Mouse (Mus musculus): ENCODE results near the gene Fbxo34. TPM values are rescaled to one million over a fixed set of nuclear protein-coding genes. Genes with fewer than 3 reads are reported as not detected.

Gene Fbxo34
- total and polyA plus RNA-seq, 3 experiments = 11.1 to 25.9 (median 11.9) TPM

DNA sequence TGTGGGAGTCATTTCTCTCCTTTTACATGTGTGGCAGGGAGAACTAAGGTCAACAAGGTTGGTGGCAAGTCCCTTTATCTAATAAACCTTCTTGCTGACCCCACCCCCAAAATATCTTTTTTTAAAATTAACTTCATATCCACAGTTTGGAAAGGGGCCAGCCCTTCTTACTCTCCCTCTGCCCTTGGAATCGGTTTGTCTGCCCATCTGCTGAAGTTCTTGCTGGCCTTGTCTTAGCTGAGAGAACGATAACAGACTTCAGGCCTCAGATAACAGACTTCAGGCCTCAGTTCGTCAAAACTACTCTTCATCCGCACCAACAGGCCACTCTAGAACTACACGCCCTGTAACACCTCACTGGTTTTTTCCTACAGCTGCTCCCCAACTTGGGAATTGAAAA is 94.1 kb downstream of the Fbxo34 start:
- H3K27me3 ChIP-seq (replicated peaks) = no peaks in the 10 kb centered on the region
- TF ChIP-seq ZKSCAN1 (IDR thresholded peaks at IDR 0.05; ENCODE audit: borderline replicate concordance, low read depth, low read length) = no peak
- no peak for TF ChIP-seq ETS1 (conservative IDR thresholded peaks at IDR 0.05; ENCODE audit: low read depth, low read length)
- no peak for TF ChIP-seq ZNF384 (IDR thresholded peaks at IDR 0.05; ENCODE audit: low read depth, low read length)
- no peak for TF ChIP-seq MAFK (IDR thresholded peaks at IDR 0.05; ENCODE audit: insufficient replicate concordance, low read length)
- no peak for TF ChIP-seq RCOR1 (conservative IDR thresholded peaks at IDR 0.05; ENCODE audit: low read depth, low read length)
- TF ChIP-seq HCFC1 (IDR thresholded peaks at IDR 0.05; ENCODE audit: low read depth, low read length) = no peak
- TF ChIP-seq KAT2A (IDR thresholded peaks at IDR 0.05; ENCODE audit: insufficient replicate concordance, low read length) = no peak
- no peak for TF ChIP-seq SIN3A (IDR thresholded peaks at IDR 0.05; ENCODE audit: low read length)
- no peak for DNase-seq (ENCODE audit: extremely low read depth)
- in situ Hi-C loops (cut with MboI; ENCODE audit: low pct_ligation_motif_present, low pct_unique_long_range_greater_than_20kb, low sequenced_read_pairs) (no loop called here), dilution Hi-C loops (cut with MboI; ENCODE audit: extremely low pct_ligation_motif_present, extremely low pct_unique_long_range_greater_than_20kb, low sequenced_read_pairs) (no loop called here)
- H3K79me2 ChIP-seq (replicated peaks; ENCODE audit: control insufficient read depth, extremely low read depth, insufficient read depth, poor library complexity, severe bottlenecking) = no peaks in the 10 kb centered on the region
- no peak overlapping the region for H3K4me3 ChIP-seq (replicated peaks in 1 of 3; ENCODE audit: low read depth in 2 of 3, low read length in 2 of 3, poor library complexity in 1 of 3)
- no peak overlapping the region for H3K27ac ChIP-seq (ENCODE audit: insufficient read depth, low read depth)
- H3K9ac ChIP-seq (ENCODE audit: insufficient read depth, low read depth) = no peak overlapping the region
- H3K36me3 ChIP-seq (replicated peaks in 1 of 2; ENCODE audit: control insufficient read depth in 1 of 2, insufficient read depth in 1 of 2, low read length in 1 of 2) = peaks cover 55 to 86% of the 10 kb centered on the region in 2 experiments
- H3K4me2 ChIP-seq (ENCODE audit: insufficient read depth, low read depth, poor library complexity, severe bottlenecking) = no peak overlapping the region
- no peaks in the 10 kb centered on the region for H3K4me1 ChIP-seq (ENCODE audit: control insufficient read depth in 1 of 2, insufficient read depth in 2 of 2)
- no peaks in the 10 kb centered on the region for H3K9me3 ChIP-seq (replicated peaks; ENCODE audit: low read length)

DNA sequence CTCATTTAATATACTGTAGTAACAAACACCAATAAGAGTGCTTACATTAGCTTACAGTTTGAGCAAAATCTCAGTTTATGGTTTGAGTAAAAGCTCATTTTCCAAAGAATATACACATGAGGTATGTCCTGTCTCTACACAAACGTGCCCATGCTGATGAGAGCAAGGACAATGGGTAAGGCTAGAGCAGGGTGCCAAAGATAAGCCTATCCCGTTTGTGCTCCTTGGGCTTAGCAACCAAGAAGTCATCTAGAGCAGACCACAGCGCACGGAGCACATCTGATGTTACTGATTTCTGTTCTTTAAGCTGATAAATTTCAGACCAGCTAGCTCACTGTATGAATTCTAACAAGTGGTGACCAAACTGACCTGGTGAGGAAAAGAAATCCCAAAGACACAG is 94.7 kb downstream of the Fbxo34 start:
- H3K9me3 ChIP-seq (replicated peaks; ENCODE audit: low read length) = no peaks in the 10 kb centered on the region
- no peak overlapping the region for H3K9ac ChIP-seq (ENCODE audit: insufficient read depth, low read depth)
- TF ChIP-seq USF1 (IDR thresholded peaks at IDR 0.05; ENCODE audit: low read depth, low read length) (no peak), RCOR1 (conservative IDR thresholded peaks at IDR 0.05; ENCODE audit: low read depth, low read length) (no peak), KAT2A (IDR thresholded peaks at IDR 0.05; ENCODE audit: insufficient replicate concordance, low read length) (no peak), MEF2A (IDR thresholded peaks at IDR 0.05; ENCODE audit: borderline replicate concordance, low read depth, low read length) (no peak)
- H3K4me2 ChIP-seq (ENCODE audit: insufficient read depth, low read depth, poor library complexity, severe bottlenecking) = no peak overlapping the region
- no peaks in the 10 kb centered on the region for H3K27me3 ChIP-seq (replicated peaks)
- no peak overlapping the region for H3K4me3 ChIP-seq (replicated peaks in 1 of 3; ENCODE audit: low read depth in 2 of 3, low read length in 2 of 3, poor library complexity in 1 of 3)
- DNase-seq (ENCODE audit: extremely low read depth) = no peak
- H3K4me1 ChIP-seq (ENCODE audit: control insufficient read depth in 1 of 2, insufficient read depth in 2 of 2) = no peaks in the 10 kb centered on the region
- H3K36me3 ChIP-seq (replicated peaks in 1 of 2; ENCODE audit: control insufficient read depth in 1 of 2, insufficient read depth in 1 of 2, low read length in 1 of 2) = peaks cover 55 to 92% of the 10 kb centered on the region in 2 experiments
- dilution Hi-C loops (cut with MboI; ENCODE audit: extremely low pct_ligation_motif_present, extremely low pct_unique_long_range_greater_than_20kb, low sequenced_read_pairs) = no loop called here
- H3K27ac ChIP-seq (ENCODE audit: insufficient read depth, low read depth) = no peak overlapping the region
- no peaks in the 10 kb centered on the region for H3K79me2 ChIP-seq (replicated peaks; ENCODE audit: control insufficient read depth, extremely low read depth, insufficient read depth, poor library complexity, severe bottlenecking)
- in situ Hi-C loops (cut with MboI; ENCODE audit: low pct_ligation_motif_present, low pct_unique_long_range_greater_than_20kb, low sequenced_read_pairs) = no loop called here

GRCm38 (mm10) chr14:47551668-47552067 is 101.4 kb downstream of the Fbxo34 start:
- dilution Hi-C loops (cut with MboI; ENCODE audit: extremely low pct_ligation_motif_present, extremely low pct_unique_long_range_greater_than_20kb, low sequenced_read_pairs) (no loop called here), in situ Hi-C loops (cut with MboI; ENCODE audit: low pct_ligation_motif_present, low pct_unique_long_range_greater_than_20kb, low sequenced_read_pairs) (no loop called here)
- no peak overlapping the region for H3K4me2 ChIP-seq (ENCODE audit: insufficient read depth, low read depth, poor library complexity, severe bottlenecking)
- H3K79me2 ChIP-seq (replicated peaks; ENCODE audit: control insufficient read depth, extremely low read depth, insufficient read depth, poor library complexity, severe bottlenecking) = no peaks in the 10 kb centered on the region
- no peak overlapping the region for H3K27ac ChIP-seq (ENCODE audit: insufficient read depth, low read depth)
- no peak for TF ChIP-seq NRF1 (IDR thresholded peaks at IDR 0.05; ENCODE audit: low read depth, low read length)
- no peak for TF ChIP-seq TBP (conservative IDR thresholded peaks at IDR 0.05; ENCODE audit: low read depth, low read length)
- no peak for TF ChIP-seq ZNF384 (IDR thresholded peaks at IDR 0.05; ENCODE audit: low read depth, low read length)
- TF ChIP-seq JUND (conservative IDR thresholded peaks at IDR 0.05; ENCODE audit: low read depth, low read length) = no peak
- TF ChIP-seq ZC3H11A (IDR thresholded peaks at IDR 0.05; ENCODE audit: low read depth, low read length) = no peak
- no peak for TF ChIP-seq POLR2A (IDR thresholded peaks at IDR 0.05; ENCODE audit: low read depth, low read length)
- TF ChIP-seq UBTF (IDR thresholded peaks at IDR 0.05; ENCODE audit: low read depth, low read length) = no peak
- no peak for TF ChIP-seq CHD2 (IDR thresholded peaks at IDR 0.05; ENCODE audit: low read length)
- TF ChIP-seq IRF4 (IDR thresholded peaks at IDR 0.05; ENCODE audit: low read depth, low read length) = no peak
- TF ChIP-seq USF1 (IDR thresholded peaks at IDR 0.05; ENCODE audit: low read depth, low read length) = no peak
- TF ChIP-seq CTCF (conservative IDR thresholded peaks at IDR 0.05 in 1 of 2, IDR thresholded peaks at IDR 0.05 in 1 of 2; ENCODE audit: low read depth in 2 of 2, low read length in 2 of 2) = no peak
- no peak for TF ChIP-seq NELFE (IDR thresholded peaks at IDR 0.05; ENCODE audit: low read depth, low read length)
- TF ChIP-seq CHD1 (IDR thresholded peaks at IDR 0.05; ENCODE audit: low read depth, low read length) = no peak
- no peak for TF ChIP-seq MAZ (IDR thresholded peaks at IDR 0.05; ENCODE audit: low read depth, low read length)
- TF ChIP-seq MXI1 (IDR thresholded peaks at IDR 0.05; ENCODE audit: low read depth, low read length) = no peak
- TF ChIP-seq GABPA (IDR thresholded peaks at IDR 0.05; ENCODE audit: insufficient replicate concordance, low read depth, low read length) = no peak
- DNase-seq (ENCODE audit: extremely low read depth) = no peak
- no peaks in the 10 kb centered on the region for H3K27me3 ChIP-seq (replicated peaks)
- H3K36me3 ChIP-seq (replicated peaks in 1 of 2; ENCODE audit: control insufficient read depth in 1 of 2, insufficient read depth in 1 of 2, low read length in 1 of 2) = peaks cover 53 to 83% of the 10 kb centered on the region in 2 experiments
- no peak overlapping the region for H3K9ac ChIP-seq (ENCODE audit: insufficient read depth, low read depth)
- H3K9me3 ChIP-seq (replicated peaks; ENCODE audit: low read length) = no peaks in the 10 kb centered on the region
- H3K4me3 ChIP-seq (replicated peaks in 1 of 3; ENCODE audit: low read depth in 2 of 3, low read length in 2 of 3, poor library complexity in 1 of 3) = no peak overlapping the region
- H3K4me1 ChIP-seq (ENCODE audit: control insufficient read depth in 1 of 2, insufficient read depth in 2 of 2) = no peaks in the 10 kb centered on the region

Data from CH12.LX (cell line).